Mouse (Mus musculus) adrenal gland, postnatal 36 days (tissue): Measurements from ENCODE around the gene Plekhm3. TPM values are rescaled to one million over a fixed set of nuclear protein-coding genes. Genes with fewer than 3 reads are reported as not detected.

Source experiments
- DNase-seq, 2 experiments: peaks; one replicate each; pipeline ENCODE4 v3.0.0; 2021; ENCODE audit warnings: mixed read lengths in 1 of 2
- total RNA-seq, 2 experiments: library from RNA; stranded (reverse); gene quantifications; 2 replicates each; pipeline ENCODE4 v1.2.3; 2021

Plekhm3 gene
- total RNA-seq, 2 experiments from 2014 or later, result 15.1 to 26.7 TPM

DNA sequence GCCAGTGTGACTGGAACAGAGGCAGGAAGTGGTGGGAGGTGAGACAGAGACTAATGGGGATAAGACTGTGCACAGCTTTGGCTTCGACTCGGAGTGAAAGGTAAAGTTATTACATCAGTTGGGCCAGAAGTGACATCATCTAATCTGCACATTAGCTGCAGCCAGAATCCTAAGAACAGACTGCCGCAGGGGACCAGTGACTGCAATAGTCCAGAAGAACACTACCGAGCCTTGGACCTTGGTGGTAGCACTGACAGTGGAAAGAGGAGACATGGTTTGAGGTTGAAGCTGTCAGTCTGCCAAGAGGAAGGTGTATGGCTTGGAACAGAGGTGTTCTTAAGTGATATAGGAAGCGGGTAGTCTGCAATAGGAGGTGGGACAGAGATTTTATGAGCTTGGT, 80.9 kb downstream of the Plekhm3 start:
- no peak for DNase-seq

DNA sequence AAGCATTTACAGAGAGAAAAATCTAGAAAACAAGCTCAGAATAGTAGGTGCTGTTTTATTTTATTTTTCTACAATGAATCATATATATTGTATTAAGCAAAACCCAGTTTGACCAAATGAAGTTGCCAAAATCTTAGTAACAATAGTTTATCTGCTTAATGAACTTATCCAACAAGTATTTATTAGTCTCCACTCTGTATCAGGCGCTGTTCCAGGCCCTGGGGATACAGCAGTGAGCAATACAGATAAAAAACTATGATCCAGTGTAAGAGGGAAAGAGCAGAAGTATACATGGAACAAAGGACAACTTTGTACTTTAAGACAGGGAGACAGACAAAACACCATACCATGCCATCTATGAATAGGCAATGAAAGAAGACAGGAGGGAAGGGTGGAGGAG, 81.5 kb downstream of the Plekhm3 start:
- no peak for DNase-seq

DNA sequence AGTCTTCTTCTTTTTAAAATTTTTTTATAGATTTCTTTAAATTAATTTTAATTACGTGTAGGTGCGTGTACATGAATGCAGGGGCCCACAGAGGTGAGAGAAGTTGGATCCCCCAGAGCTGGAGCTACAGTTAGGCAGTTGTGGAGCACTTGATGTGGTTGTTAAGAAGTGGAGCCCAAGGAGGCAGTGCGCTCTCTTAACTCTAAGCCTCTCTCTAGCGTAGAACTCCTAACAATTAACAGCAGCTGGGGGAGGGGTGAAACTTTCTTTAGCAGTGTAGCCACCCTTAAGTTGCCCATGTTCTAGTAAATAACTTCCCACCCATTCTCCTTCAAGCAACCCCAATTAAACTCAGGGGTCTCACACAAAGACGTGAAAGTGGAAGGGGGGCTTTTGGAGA, 84.7 kb downstream of the Plekhm3 start:
- DNase-seq, result no peak

DNA sequence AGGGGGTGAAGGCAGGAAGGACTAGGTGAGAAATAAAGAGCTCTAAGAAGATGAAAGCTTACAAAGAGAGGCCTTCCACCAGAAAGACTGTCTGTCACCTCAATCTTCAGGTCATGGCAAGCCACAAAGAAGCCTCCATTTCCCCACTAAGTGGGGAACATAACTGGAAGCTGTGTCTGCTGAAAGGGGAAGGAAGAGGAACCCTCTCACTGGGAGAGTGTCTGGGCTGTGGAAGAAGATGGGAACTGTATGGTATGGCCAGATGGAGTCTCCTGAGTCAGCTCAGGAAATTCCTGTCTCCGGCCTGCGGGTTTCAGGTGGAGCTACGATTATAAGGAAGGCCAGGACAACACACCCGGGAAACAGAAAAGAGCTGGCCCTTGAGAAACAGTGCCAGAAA, 88.9 kb downstream of the Plekhm3 start:
- DNase-seq, result no peak

DNA sequence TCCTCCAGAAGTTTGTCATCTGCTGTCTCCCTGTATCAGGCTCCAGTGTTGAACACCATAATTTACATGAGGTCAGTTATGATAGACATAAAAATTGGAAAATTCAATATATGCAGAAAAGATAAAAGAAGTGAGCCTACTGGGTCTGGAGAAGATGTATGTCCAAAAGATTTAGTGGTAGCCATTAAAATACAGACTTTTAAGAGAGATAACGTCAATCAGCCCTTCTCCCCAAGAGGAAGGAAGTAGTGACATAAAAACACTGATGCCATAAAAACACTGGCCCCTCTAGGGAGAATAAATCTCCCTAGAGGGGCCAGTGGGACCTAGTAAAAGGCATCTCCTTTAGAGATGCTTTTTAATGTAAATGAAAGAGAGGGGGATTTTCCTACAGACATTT, 90.5 kb downstream of the Plekhm3 start:
- DNase-seq, result no peak

DNA sequence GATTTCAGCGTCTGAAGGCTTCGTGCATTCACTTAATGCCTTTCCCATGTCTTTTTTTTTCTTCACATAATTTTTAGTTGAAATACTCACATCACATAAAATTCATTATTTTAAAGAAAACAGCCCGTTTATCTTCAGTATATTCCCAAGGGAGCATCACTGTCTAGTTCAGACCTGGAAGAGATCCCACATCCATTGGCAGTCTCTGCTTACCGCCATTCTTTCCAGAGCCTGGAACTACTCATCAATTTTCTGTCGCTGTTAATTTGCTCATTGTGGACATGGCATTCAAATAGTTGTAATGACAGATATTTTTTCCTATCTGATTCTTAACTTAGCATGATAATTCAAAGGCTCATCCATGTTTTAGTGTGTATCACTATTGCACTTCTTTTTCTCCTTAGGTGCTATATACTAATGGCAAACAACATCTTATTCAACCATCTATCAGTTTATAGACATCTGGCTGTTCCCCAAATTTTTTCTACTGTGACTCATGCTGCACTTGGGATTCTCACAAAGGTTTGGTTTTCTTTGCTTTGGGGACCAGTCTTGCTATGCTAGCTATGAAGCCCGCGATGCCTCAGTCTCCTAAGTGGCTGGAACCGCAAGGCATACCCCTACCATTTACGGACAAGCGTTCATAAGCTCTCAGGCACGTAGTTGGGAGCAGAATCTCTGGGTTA, 96.2 kb downstream of the Plekhm3 start:
- peak in 1 of 2 experiments; percentile 47 for DNase-seq

DNA sequence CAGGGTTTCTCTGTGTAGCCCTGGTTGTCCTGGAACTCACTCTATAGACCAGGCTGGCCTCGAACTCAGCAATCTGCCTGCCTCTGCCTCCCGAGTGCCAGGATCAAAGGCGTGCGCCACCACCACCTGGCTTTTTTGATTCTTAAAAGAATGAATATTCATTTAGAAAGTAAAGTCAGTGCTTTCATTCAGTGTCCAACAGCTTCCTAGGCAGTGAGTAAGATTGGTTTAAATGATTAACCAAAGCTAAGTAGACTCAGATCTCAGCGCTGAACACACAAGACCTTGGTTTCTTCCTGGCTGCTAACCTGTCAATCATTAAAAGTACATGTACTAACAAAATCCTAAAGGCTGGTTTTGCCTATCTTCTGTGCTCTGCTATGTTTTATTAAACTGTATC, 96.8 kb downstream of the Plekhm3 start:
- no peak for DNase-seq

DNA sequence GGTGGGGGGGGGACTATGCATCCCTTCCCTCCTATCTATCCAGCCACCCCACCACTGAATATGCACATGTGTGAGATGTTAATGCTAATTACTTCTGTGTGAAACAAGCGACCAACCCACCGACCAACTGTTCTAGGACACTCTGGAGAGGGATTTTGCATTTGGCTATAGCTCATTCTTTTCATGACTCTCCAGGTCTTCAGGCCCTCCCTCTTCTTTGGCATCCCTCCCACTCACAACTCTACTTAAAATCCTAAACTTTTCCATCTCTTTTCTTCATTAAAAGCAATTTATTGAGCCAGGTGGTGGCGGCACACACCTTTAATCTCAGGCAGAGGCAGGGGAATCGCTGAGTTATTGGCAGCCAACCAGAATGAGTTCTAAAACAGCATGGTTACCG, 101.8 kb downstream of the Plekhm3 start:
- no peak for DNase-seq

DNA sequence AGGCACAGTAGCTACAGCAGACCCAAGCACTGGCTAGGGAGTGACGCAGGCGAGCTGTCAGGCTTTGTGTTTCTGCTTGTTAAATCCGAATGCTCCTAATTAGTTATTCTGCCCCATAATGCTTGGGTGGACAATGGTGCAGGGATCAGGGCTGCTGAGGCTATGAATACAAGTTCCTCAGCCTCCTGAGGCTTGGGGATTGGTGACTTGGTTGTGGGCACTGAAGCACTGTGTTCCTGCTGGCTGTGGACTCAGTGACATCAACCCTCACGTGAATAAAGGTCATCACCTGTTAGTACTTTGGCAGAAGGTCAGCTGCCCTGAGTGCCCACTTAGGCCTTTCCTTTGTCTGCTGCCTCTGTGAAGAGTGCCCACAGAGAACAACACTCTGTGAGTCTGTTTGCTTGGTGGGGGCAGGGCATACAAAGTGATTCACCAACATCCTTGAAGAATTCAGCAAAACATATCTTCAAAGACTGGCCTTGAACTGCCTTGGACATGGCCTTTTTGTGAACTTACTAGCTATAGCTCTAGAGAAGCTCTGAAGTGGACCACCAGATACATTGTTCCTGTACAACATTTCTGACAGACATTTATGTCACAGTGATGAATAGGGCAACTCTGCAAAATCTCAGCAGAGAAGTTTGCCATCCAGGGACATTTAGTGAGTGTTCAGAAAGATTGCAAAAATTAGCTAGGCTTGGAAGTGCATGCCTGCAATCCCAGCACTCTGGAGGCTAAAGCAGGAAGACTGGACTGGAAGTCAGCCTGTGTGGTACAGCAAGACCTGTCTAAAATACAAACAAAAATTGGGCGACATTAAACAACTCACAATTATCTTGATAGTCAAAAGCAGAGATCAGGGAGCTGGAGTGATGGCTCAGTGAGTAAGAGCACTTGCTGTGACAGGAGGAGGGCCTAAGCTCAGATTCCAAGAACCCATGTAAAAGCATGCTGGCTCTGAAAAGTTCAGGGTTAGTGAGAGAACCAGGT, 102.6 kb downstream of the Plekhm3 start:
- peak; percentile 78 to 84 for DNase-seq

DNA sequence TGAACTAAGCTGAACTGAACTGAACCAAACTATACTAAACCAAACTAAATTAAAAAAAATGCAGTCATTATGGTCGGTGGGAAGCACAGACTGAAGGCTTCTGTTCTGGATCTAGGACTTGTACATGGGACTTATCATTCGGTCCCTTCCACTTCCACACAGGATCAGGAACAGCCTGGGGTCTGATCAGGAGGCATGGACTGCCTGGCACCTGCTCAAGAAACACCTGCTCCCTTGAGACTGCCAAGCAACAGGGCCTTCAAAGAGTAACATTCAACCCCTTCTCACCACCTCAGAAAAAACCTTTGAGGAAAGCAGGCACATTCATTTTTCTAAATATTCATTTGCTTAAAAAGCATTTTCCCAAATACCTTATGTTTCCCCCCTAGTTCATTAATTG, 103.4 kb downstream of the Plekhm3 start:
- DNase-seq, result no peak

DNA sequence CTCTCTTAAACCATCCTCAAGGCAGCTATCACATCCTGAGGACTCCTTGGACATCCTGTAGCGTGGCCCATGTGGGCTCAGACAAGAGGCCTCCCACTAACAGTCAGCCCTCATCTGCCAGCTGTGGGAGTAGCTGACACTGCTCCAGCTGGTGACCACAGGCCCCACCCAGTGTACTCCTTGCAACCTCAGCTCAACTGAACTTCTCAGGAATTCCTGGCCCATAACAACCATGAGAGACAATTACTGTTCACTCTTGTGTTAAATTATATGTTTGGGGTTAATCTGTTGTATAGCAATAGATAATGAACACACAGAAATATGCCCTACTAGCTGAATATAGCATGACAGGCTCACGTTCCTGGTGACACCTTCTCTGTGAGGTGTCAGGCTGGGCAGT, 104.4 kb downstream of the Plekhm3 start:
- DNase-seq, result no peak

DNA sequence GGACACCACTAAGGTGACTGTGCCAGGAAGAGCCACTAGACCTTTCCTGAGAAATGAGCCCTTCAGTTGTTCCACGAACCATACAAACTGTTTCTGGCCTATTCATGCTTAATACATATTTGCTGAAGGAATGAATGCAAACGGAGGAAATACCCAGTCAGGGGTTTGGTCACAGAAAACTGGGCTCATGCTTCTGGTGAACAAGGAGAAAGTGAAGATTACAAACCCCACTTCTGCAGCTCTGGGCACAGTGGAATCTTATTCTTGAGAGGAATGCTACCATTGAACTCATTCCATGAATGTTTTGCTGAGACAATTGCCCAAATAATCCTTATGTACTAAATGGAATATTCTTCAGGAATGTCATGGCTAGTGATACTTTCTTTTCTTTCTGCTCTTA, 106.3 kb downstream of the Plekhm3 start:
- DNase-seq, result no peak

DNA sequence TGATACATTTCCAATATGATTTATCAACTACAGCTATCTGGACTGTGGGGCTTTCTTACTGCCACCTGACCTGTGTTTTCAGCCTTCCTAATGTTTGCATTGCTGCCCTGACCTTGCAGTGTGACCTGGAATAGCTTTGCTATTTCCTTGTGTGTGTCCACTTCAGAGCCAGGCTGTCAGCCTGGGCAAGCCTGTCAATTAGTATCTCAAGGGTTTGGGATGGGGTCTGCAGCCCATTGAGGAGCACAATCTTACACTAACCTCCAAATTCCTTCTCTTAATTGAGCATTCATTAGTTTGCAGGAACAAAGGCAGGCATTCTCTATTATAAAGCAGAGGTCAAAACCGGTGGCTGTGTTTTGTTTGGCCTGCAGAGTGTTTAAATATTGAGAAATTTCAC, 107.6 kb downstream of the Plekhm3 start:
- DNase-seq, result no peak

DNA sequence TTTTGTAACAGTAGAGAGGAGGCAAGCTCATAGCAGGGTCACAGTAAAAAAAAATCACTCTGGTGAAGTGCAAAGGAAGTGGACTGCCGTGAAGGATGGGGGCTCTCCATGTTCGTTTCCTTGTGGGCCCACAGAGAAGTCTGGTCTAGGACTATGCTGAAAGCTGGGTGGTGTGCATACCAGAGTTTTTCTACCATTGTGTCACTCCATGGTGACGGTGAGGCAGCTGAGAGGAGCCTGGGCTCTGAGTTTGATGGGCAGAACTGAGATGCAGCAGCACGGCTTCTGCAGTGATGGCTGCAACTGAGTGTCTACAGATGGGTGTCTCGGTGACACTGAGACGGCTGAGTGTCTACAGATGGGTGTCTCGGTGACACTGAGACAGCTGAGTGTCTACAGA, 108.5 kb downstream of the Plekhm3 start:
- DNase-seq, result no peak

DNA sequence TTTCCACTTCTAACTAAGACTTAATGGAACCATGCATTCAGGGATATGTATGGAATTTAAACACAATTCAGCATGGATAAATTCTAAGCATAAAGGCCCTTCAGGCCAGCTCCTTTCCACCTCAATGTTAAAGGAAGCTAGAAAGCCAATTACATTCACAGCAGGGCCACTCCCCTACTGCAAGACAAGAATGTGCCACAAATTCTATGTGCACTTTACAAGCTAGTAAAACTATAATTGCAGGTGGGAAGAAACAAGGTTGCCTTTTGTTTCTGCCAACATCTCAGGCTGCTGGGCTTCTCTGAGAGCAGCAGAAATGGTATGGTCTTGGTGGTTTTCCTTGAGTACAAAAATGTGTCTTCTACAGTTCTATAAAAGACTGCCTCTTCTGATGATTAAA, 109.1 kb downstream of the Plekhm3 start:
- no peak for DNase-seq

DNA sequence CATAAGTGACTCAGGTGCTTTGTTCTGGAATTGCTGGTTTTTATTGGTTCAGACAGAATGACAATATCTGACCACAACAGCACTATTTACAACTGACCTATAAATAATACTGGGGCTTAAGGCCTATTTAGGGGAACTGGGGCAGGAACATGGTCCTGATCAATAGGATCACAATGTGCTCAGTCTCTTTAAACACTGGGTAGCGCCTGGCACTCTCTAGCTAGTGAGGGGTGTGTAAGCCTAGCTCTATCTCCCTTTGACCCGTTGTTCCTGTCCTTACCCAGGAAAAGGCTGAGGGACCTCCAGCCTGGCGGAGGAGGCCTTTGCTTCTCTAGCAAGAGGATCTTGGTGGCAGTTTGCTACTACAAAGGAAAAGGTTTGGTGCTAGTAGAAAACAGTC, 111.6 kb downstream of the Plekhm3 start:
- no peak for DNase-seq

DNA sequence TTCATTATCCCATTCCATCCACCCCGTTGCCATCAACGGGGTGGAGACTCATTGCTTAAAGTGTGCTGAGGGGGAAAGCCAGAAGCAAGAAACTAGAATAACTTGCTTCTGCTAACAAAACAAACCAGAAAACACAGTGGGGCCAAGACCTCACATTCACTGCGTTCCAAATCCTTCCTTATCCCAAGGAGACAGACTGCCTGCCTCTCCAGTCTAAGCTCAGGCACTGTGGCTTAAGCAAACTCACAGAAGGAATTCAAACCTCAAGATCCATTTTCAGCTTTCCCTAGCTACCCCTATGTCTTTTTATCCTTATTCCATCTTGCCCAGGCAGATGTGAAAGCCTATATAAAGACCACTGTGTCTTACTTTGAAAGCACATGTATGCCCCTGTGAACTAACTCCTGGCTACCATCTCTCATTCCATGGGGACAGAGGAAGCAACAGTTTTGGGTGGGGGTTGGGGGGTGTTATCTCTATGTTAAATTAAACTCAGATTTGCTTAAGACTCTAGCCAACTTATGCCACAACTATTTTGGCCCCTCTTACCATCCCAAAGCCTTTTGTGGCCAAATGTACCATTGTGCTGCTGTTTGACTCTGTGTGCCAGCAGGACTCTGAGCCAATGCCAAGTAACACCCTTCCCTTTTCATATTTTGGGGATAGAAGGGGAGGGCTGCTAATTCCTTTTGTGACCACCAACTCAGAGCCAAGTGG, 112.6 kb downstream of the Plekhm3 start:
- DNase-seq, result no peak

DNA sequence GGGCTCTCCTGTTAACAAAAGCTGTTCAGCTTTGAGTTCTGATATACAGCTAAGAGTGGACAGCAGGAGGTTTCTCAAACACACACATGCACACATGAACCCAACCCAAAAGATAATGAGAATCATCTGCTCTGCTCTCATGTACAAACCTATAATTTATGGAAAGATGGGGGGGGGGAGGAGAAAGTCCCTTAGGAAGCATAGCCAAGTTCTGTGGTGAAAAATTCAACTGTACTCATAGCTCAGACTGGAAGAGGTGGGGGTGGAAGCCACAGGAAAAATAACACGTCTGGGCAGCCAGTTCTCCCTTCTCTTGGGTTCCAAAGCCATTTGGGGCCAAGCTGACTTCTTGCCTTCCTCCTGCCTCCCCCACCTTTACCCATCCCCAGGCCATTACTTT, 115.7 kb downstream of the Plekhm3 start:
- DNase-seq, result no peak

DNA sequence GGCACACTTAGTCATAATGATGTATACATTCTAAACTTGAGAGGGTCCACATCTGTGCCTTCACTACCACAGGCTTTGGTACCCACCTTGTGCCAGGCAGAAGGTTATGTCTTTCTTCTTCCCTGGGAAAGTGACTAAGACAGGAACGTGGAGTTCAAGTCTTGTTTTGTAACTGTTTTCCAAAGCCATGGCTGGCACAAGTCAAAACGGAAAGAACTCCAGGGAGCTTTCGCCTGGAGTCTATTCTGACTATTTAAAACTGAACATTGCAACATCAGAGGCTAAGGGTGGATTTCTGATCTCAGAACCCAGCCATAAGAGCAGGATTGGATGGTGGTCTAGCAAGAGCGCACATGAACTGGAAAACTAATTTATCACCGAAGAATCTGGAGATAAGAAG, 120.0 kb downstream of the Plekhm3 start:
- no peak for DNase-seq

DNA sequence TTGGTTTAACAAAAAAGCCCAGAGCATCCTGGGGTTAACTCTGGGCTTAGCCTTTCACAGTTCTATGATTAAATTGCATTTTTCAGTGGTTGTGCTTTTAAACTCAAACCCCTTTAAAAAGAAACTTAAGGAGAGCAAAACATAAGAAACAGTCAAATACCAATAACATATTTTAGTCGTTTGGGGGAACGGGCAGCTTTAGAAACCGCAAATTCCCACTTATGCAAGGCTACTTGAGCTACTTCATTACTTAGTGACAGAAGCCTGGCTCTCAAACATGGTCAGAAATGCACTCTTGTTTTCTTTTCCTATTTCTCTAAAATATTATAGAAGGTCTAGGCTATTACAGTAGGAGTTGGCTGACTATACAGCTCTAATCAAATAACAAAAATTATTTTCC, 120.5 kb downstream of the Plekhm3 start:
- DNase-seq, result no peak

DNA sequence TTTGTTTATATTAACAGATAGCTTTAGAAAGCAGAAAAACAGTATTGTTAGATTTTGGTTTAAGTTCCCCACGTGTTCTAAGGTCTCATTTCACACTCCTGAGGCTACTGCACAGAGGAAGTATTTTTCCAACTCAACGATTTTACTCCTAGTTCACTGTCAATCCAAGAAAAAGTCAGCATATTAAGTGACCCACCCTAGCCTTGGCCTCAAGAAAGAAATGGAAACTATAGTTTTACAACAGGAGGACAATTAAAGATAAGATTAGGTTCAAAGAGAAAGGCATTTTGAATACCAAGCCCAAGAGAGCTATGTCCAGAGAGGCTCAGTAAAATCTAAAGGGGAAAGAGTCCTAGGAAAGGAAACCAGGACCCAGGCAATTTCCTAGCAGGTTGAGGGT, 125.1 kb downstream of the Plekhm3 start:
- no peak for DNase-seq

DNA sequence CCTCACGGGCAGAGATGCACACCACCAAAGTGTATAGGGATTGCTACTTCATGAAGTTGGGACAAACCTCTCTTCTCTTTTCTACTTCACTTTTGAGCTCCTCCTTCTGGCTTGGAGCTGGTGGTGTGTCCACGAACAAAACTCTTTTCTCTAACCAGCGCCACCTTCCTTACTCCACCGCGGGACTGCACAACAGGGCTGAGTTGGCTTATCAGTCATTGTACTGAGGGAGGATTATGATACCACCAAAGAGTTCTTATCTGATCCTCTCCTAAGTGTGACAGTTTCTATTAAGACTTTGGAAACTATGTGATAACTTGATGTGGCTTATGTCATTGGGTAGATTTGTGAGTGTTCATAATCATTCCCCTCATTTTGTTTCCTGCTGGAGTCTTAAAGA, 129.2 kb downstream of the Plekhm3 start:
- no peak for DNase-seq
